Mouse (Mus musculus): ENCODE data around the gene Phc3.

The Phc3 gene

DNA sequence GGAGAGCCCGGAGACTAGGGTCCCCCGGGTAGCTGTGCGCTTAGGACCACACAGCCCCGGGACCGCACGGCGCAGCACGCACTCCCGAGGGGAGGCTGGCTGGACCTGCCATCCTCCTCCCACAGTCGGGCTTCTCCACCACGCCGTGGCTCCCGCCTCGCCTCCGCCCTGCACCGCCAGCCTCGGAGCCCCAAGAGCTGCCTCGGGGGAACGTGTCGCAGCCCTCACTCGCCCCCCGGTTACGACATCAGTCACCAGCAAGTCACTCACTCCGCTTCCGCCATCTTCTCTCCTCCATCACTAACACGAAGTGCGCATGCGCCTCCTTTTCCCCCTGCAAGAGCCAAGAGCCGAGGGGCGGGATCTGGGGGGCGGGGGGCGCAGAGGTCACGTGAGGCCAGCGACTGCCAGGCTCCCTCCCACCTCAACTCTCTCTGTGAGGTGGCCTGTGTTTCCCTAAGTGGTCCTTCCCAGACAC is at the start of gene Phc3:
Gene Phc3, minus strand, starts transcription at position 312 of the 478 bp plus-strand sequence.
- peak; percentile 80 for DNase-seq (ENCODE audit: low spot score)

DNA sequence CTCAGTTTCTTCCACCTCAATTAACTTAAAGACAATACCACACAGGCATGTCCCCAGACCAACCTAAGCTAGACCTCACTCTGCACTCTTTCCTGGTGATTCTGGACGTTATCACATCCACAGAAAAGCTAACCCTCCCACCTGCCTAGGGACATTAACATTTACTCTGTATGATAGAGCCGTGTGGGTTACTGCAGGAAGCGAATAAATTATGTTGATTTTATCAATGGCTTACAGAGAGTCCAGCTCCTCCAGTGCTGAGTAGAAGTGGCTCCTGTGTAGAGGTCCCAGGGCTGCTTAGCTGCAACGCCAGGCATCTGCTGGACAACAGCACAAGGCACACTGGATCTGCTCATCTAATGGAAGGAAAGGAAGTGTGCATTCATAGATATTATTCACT is 48.4 kb upstream of the Phc3 start:
- no peak for DNase-seq (ENCODE audit: low spot score)

DNA sequence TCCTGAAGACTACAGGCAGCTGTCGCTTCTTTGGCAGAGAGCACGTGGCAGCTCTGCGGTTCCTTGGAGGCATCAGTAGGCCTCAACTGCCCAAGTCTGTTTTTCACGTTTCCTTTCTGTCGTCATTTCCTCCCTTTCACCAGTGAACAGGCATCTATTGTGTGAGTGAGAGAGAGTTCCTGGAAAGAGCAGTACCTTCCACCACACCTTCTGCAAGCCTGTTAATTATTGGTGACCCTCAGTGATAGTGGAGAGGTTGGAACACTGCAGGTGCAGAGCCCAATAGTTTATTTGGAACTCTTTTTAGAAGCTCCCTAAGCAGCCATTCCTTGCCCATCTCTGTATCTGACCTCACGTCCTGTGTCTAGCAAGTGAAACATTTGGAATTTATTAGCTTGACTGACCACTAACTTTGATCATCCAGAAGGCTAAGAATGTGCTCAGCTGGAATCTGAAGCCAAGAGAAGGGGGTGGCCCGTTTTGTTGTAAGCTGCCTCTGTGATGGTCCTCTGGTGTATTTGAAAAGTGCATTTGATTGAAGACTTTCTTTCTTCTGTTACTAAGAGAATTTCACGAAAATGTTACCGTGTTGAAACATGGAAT is 47.5 kb upstream of the Phc3 start:
- DNase-seq (ENCODE audit: low spot score): no peak

DNA sequence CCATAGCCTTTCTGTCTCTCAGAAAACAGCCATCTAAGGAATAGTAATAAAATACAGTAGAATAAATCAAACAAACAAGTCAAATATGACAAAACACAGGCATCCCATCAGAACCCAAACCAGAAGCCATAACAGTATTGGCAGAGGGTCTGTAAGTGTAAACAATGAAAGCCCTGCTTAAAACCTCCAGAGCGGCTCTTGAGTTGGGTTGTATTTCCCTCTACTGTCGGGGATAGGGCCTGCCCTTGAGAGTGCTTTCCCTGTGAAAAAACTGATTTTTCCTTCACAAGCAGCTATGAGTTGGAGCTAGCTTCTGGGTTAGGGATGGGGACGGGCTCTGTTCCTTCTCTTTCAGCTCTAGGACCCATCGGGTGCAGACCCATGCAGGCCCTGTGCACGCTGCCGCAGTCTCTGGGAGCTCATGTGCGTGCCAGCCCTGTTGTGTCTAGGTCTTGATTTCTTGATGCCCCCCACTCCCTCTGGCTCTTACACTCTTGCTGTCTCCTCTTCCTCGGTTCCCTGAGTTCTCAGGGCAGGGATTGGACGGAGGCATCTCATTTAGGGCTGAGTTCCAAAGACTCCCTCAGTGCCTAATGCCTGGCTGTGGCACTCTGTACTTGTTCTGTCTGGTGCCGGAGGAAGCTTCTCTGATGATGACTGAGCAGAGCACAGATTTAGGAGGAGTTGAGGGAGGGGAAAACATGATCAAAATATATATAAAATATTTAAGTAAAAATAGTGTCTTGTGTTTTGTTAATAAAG is 46.6 kb upstream of the Phc3 start:
- no peak for DNase-seq (ENCODE audit: low spot score)

DNA sequence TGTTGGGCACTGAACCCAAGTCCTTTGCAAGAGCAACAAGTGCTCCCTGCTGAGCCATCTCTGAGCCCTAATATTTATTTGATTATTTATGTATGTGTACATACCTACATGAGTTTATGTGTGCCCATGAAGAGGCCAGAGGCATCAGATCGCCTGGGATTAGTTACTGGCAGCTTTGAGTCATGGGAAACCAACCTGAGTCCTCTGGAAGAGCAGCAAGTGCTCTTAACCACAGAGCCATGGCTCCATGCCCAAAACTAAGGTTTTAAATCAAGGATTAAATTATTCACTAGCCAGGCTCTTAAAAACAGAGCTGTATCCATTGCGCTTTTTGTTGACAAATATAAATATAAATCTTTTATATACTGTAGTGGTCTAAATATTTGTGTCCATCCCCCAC is 45.2 kb upstream of the Phc3 start:
- no peak for DNase-seq (ENCODE audit: low spot score)

DNA sequence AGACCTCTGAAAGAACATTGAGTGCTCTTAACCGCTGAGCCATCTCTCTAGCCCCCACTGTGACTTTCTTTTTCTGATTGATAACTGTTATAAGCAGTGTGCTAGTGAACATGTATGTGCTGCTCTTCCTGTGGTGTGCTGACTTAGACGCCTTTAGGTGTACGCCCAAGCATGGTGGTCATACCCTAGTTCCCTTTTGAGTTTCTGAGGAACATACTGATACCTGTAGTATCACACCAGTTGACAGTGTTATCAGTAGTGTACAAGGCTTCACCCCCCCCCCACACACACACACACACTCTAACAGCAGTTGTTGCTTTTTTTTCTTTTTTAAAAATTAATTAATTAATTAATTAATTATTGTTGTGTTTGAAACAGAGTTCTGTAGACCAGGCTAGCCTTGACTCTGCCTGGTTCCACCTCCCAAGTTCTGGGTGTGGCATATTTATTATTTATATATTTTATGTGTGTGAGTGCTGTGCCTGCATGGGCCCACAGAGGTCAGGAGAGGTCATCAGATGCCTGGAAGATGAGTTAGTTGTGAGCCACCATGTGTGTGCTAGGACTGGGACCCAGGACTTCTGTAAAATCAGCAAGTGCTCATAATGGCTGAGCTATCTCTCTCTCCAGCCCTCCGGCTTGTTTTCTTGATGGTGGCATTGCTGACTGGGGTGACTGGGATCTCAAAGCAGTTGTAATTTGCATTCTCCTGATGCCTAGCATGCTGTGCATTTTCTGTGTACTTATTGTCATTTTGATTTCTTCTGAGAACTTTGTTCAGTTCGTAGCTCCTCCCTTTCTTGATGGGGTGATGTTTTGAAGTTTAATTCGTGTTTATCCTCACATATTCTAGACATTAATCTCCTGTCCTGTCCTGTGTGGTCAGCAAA is 35.4 kb upstream of the Phc3 start:
- no peak for DNase-seq (ENCODE audit: low spot score)

DNA sequence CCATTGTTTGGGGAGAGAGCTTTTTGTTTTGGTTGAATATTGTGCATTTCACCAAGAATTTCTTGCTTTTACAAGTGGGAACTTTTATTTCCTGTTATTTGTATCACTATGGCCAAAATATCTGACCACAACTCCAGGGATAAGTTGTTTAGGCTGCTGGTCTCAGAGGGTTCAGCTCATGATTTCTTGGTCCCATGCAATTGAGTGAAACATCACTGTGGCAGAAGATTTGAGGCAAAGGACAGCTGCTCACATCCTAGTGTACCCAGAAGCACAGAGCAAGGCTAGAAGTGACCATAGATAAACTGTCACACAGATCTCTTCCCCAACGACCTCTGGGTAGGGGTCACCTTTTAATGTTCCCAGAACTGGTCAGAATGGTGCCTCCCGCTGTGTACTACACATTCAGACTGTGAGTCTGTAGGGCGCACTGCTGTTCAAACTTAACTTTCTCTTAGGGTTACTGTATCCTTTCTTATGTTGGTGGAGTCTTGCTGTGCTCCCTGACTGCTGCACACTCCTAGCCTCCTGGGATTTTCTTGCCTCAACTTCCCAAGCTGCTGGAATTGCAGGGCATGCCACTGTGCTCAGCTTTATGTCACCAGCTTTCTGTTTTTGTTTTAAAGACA is 31.9 kb upstream of the Phc3 start:
- DNase-seq (ENCODE audit: low spot score): no peak

DNA sequence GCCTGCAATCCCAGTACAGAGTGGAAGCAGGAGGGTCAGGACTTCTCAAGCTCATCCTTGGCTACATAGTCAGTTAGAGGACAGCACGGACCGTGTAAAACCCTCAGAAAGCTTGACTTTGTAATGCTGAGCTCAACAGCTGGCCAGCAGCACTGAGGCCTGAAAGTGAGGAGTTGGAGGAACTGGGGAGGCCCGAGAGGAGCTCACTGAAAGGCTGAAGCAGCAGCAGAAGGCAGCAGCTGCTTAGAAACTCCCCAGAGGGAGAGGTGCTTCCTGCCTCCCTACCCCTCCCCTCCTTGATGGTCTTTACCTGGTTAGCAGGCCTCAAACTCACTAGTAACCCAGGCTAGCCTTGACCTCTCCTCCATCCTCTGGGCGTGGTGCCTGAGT is 30.8 kb upstream of the Phc3 start:
- DNase-seq (ENCODE audit: low spot score): no peak

DNA sequence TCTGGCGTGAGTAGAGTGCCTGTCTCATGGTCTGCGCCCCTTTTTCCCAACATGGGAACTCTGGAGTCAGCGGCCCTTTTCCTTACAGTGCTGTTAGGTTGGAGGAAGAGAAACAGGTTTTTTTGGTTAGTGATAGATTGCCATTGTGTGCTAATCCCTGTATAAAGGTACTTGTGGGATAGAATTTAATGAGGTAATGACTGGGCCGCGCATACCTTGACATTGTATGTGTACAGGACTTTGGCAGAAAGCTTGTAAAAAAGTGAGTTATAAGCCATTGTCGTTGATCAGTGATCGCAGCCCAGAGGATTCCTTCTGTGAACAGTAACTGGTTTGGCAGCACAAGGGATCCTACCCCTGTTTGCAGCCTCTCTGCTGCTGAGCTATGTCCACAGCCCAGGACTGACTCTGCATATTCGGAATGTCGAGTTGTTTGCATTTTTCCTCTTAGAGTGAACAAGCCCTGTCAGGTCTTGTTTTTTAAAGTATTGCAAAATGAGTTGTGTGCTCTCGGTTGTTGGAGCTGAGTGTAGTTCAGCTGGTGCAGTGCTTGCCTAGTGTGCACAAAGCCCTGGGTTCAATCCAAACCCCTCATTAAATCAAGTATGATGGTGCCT is 30.3 kb upstream of the Phc3 start:
- DNase-seq (ENCODE audit: low spot score): no peak

DNA sequence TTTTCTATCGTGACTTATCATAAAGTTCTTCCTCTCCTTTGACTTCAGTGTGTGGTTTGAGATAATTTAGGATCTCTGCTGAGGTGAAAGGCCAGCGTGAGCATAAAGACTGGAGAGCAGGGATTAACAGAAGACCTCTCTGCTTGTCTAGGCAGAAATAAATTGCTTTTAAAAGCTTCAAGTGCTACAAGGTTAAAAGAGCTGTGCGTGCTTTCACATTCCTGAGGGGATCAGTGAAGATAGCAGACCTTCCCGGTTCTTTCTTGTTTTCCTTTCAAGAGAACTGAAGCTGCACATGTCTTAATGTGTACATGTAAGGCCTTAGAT is 27.4 kb upstream of the Phc3 start:
- no peak for DNase-seq (ENCODE audit: low spot score)

DNA sequence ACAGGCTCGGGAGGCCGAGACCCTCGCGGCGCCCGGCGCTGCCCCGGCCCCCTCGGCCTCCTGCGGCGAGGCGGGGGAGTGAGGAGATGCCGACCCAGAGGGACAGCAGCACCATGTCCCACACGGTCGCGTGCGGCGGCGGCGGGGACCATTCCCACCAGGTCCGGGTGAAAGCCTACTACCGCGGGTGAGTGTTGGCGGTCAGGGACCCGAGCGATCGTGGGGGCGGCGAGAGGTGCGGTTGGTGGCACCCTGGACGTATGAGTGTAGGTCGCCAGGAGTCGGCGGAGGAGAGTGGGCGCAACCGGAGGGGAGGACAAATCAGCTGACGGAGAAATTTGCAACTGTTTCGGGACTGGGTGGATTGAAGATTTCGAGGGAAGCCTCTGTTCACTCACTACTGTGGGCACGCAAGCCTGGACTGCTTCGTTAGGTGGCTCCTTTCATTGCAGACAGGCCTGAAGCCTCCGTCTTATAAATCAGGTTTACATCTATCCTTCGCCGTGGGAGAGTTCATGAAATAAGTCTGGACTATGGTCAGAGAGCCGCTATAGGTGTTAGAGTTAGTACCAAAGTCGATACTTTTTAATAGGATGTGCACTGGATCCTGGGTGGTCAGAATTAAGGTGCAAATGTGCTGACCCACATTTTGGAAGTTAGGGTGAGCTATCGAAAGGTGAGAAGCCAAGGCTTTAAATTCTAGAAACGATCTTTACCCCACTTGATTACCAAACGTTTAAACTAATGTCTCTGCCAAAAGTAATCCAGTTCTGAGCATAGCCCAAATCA is 26.9 kb upstream of the Phc3 start:
- peak; percentile 20 for DNase-seq (ENCODE audit: low spot score)

DNA sequence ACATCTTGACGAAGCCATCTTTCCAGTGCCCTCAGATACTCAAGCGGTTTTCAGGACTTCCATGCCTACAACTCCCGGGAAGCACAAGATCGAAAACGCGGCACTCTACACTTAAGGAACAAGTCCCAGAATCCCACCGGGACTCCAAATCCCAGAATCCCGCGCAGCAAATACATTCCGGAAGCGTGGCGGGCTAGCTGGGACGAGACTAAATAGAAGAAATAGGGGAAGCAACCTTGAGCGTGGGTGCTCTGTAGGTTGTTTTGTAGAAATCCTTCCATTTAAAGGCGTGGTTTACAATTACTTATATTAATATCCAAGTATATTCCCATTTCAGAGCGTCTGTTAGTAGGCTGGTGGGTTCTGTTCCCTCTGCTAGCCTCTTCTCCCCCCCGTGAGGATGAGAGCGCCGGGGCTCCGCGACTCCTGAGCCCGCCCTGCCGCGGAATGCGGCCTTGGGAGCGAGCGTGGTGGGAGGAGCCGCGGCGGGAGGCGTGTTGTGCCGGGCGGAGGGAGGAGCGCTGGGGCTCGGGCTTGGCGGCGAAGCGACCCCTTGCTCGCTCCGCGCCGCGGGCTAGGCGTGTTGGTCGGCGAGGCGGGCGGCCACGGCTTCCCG is 26.2 kb upstream of the Phc3 start, which contains the start of gene Prkci:
Gene Prkci, plus strand, starts transcription at position 465 of the 616 bp plus-strand sequence.
- DNase-seq (ENCODE audit: low spot score): peak; percentile 89

DNA sequence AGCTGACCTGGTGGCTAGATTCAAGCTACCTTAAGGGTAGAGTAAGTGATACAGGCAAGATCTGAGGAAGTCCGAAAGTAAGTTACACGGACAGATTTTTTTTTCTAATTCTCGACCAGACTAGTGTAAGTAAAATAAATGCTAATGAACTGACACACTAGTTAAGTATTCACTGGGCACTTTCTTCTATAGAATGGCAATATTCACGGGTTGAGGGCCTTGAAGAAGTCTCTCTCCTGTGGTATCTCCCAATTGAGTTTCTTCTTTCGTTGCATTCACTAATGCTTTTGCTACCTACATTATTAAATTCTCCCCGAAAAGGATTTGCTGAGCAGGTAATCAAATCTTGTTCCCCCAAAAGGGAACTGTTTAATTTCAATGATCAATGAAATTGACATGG is 25.6 kb upstream of the Phc3 start:
- no peak for DNase-seq (ENCODE audit: low spot score)

DNA sequence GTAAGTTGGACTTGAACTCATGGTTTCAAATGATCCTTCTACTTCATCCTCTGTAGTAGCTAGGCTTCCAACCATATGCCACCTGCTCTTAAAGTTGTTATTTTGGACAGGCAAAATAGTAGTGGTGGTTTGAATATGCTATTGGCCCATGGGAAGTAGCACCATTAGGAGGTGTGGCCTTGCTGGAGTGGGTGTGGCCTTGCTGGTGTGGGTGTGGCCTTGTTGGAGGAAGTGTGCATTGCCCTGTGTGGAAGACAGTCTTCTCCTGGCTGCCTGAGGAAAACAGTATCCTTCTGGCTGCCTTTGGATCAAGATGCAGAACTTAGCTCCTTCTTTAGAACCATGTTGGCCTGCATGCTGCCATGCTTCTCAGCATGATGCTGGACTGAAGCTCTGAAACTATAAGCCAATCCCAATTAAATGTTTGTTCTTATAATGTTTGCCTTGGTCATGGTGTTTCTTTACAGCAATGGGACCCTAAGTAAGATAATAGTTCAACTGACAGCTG is 23.9 kb upstream of the Phc3 start:
- DNase-seq (ENCODE audit: low spot score): no peak

DNA sequence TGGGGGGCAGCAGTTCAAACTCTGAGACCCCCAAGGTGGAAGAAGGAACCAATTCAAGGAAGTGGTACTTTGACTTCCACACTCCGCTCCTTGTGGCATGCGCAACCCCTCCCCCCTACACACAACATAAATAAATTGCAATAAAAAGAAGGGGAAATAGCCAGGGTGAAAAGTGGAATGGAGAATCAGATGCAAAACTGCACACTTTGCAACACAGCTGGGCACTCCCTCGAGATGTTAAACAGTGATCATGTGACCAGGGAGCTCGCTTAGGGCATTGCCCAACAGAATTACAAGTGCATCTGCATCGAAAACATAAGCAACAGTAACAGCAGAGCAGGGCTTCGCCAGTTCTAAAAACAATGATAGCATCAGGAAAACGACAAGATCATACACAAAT is 22.9 kb upstream of the Phc3 start:
- DNase-seq (ENCODE audit: low spot score): no peak

DNA sequence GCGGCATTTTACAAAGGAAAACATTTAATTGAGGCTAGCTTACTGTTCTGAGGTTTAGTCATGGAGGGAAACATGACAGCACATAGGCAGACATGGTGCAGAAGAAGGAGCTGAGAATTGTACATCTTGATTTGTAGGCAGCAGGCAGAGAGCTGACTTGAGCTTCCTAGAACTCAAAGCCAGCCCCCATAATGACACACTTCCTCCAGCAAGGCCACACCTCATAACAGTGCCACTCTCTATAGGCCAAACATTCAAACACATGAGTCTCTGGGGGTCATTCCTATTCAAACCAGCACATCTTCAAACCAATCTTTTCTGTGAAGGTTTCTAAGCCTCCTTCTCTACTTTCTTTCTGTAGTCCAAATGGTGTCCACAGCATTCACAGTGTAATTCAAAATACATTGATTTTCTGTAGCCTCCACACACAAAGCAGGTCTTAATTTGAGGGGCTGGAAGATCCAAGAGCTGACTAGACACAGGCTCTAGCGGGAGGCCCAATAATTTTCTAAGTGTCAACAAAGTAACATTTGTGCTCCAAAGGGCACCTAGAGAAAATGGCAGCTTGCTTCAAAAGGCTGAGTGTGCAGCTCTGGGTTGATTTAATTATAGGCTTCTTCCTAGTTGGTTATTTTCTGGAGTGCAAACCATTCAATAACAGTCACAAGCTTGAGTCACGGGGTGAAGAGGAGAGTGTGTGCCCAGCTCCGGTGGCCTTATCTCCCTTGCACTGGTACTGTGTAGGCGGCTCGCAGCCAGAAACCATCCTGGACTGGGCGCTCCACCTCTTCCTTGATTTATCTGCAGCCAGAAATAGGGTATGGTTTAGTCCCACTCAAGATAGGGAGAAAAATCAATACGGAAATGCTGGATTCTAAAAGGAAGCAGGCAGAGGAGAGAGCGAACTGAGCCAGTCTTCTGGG is 18.4 kb upstream of the Phc3 start:
- DNase-seq (ENCODE audit: low spot score): no peak

DNA sequence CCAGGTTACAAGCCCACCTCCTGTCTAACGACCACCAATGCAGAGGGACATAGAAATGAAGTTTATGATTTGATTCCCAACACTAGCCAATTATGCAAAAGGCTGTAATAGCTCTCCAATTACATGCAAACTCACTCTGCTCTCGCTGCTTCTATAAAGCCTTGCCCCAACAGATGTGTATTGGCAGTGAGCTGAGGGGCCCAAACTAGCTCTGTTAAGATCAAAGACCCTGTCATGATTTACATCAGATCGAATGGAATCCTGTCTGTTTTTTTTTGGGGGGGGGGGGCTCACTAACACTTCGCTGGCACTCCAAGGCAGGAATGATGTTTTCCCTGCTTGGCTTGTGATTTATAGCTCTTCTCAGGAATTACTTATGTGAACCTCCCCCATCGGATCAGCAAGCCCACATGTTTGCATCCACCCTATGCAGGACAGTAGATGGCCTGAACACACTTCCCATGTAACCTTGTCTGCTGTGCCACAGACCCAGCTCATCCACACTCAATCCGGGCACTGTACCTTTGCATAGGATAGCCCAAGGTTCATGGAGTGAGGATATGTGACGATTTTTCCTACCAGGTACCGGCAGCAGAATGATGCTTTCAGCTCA is 13.8 kb upstream of the Phc3 start:
- DNase-seq (ENCODE audit: low spot score): no peak

DNA sequence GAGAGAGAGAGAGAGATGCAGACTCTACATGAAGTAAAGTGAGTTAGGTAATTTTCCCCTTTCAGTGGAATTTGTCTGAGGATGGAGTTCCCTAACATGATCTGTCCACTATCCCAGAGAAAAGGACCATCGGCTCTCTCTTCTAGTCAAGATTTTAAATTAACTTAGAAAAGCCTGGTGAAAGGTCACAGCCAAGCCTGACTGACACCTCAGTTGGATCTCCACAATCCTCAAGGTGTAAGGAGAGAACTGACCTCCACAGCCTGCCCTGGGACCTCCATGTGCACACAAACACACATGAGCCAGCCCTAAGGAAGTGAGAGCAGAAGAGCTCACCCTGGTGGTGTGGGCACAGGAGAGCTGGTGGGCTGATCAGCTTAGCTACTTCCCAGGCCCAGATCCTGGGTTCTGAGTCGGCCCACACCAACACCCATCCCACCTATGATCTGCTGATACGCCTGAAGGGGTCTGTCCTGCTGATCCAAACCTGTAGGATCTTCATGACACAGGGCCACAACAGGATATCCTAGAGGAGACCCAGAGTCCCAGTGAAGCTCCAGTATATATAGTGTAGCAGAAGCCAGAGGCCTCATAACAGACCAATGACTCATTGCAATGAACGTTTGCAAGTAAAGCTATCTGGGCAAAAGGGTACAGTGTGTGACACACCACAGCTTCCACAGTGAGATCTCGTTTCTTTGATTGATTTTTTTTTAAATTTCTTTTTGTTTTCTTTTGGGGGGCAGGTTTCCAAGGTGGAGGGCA is 12.6 kb upstream of the Phc3 start:
- no peak for DNase-seq (ENCODE audit: low spot score)

Data from layer of hippocampus, adult 9-10 months (tissue).